Mouse (Mus musculus) olfactory bulb, adult 2 months (tissue): ENCODE data around the gene D11Wsu47e. TPM values are rescaled to one million over a fixed set of nuclear protein-coding genes. Genes with fewer than 3 reads are reported as not detected.
A peak's percentile ranks its signal among the peaks of the same experiment; 100 is the strongest.

Source experiments
- H3K27ac ChIP-seq: fragments of 200-500 bp; 2 replicates; pipeline ENCODE4 v1.5.1; 2012; ENCODE audit warnings: low read depth, low read length; ENCODE audit not compliant: insufficient read depth
- H3K4me1 ChIP-seq: fragments of 200-500 bp; 2 replicates; pipeline ENCODE4 v1.6.1; 2012; ENCODE audit warnings: low read length; ENCODE audit not compliant: control insufficient read depth, insufficient read depth
- H3K4me3 ChIP-seq: fragments of 200-500 bp; 2 replicates; pipeline ENCODE4 v1.5.1; 2012; ENCODE audit warnings: mild to moderate bottlenecking, low read depth, low read length, moderate library complexity; ENCODE audit not compliant: insufficient read depth
- CTCF ChIP-seq: fragments of 200-500 bp; IDR thresholded peaks from 2 replicates; pipeline ENCODE4 v1.5.1; 2012; ENCODE audit warnings: low read depth, mild to moderate bottlenecking, low read length, moderate library complexity; ENCODE audit not compliant: insufficient read depth
- POLR2A ChIP-seq: fragments of 200-500 bp; IDR thresholded peaks from 2 replicates; pipeline ENCODE4 v1.6.1; 2012; ENCODE audit warnings: mild to moderate bottlenecking, low read depth, low read length, moderate library complexity; ENCODE audit not compliant: insufficient read depth
- WGBS: fragments of 180-500 bp; shearing (Covaris S2); methylation state at CpG from one replicate; pipeline ENCODE4 v1.1.7; 2018; 5-methylcytosine and 5-hydroxymethylcytosine counted together
- polyA plus RNA-seq: library from polyadenylated mRNA; stranded (reverse); fragments of >200 nt; gene quantifications from 2 replicates; pipeline ENCODE4 v1.2.4, GENCODE M21; 2012; ENCODE audit warnings: low replicate concordance; ENCODE audit not compliant: missing spikeins, insufficient read depth, insufficient read length

The D11Wsu47e gene
- polyA plus RNA-seq, 1 experiment, result not detected

DNA sequence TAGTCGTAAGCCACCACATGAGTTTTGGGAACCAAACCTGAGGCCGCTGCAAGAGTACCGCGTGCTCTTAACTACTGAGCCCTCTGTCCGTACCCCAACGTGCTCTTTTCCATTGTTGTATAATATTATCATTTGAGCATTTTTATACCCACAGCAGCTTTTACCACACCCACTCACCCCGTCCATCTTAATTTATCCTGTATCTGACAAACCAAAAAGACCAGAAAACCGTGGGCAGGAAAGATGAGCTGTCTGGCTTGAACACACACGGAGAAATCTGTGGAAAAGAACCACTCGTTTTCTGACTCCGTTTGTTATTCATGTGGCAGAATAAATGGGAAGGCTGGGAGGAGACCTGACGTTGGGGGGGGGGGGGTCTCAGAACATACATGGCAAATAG is 6.3 kb downstream of the D11Wsu47e start:
- TF ChIP-seq CTCF (no peak), POLR2A (no peak)
- H3K4me3 ChIP-seq, result no peak overlapping the region
- H3K4me1 ChIP-seq, result peaks cover 5% of the 10 kb centered on the region; the same call in 1 of the 2 replicates
- WGBS, result 83% methylated on average over 12 of the region's 12 CpGs
- H3K27ac ChIP-seq, result no peak overlapping the region

DNA sequence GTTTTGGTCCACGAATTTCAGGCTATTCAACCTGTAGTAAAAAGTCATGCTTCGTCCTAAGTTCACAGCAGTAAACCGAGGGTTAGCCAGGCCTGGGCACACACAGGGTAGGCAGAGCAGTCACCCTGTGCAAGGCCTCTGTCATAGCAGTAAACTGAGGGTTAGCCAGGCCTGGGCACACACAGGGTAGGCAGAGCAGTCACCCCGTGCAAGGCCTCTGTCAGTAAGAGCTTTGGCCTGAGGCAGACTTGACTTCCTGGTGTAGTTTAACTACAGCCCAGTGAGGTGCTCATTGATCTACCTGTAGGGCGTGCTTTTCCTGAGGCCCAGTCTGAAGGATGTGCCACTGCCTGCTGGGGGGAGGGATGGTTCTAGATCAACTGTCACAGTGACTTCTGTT is 7.1 kb downstream of the D11Wsu47e start:
- peaks cover 5% of the 10 kb centered on the region; the same call in 1 of the 2 replicates for H3K4me1 ChIP-seq
- no peak overlapping the region for H3K27ac ChIP-seq
- 87% methylated on average over 5 of the region's 5 CpGs for WGBS
- H3K4me3 ChIP-seq, result no peak overlapping the region
- TF ChIP-seq CTCF (no peak), POLR2A (no peak)

DNA sequence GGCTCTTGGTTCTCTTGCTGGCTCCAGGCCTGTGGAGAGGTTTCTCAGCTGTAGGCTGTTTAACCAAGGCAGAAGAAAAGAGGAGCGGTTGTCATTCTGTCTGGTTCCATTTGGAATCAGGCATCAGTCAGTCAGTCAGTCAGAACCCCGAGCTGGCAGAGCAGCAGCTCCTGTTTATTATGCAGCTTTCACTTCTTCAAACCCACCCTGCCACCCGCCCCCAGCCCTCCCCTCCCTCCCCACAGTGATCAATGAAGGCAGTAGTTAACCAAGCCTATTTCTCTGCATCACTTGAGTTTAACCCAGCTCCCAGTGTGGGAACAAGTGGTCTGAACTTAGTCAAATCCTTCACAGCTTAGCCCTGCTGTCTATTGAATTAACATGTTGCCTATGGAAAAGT is 7.6 kb downstream of the D11Wsu47e start:
- H3K4me1 ChIP-seq, result peaks cover 5% of the 10 kb centered on the region; the same call in 1 of the 2 replicates
- no peak overlapping the region for H3K27ac ChIP-seq
- TF ChIP-seq CTCF (no peak), POLR2A (no peak)
- H3K4me3 ChIP-seq, result no peak overlapping the region
- 53% methylated on average over 3 of the region's 3 CpGs for WGBS

DNA sequence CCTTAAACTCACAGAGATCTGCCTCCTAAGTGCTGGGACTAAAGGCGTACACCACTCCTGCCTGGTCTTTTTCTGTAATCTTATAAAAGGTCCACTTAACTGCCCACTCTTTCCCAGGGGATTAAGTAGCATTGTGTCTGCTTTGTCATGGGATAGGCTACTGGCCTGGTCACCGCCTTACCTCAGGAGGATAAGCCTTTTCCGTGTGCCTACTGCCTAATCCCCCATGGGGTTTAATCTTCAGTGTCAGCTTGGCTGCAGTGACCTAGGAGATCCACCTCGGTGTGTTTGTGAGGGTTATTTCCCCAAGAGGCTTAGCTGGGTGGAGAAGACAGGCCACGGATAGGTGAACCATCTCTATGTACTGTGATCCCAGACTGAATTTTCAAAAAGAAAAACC is 13.4 kb downstream of the D11Wsu47e start:
- TF ChIP-seq POLR2A (no peak), CTCF (no peak)
- Histone ChIP-seq H3K4me3 (no peak overlapping the region), H3K4me1 (no peaks in the 10 kb centered on the region), H3K27ac (peak overlapping the region; percentile 6)
- 71% methylated on average over 5 of the region's 5 CpGs for WGBS

DNA sequence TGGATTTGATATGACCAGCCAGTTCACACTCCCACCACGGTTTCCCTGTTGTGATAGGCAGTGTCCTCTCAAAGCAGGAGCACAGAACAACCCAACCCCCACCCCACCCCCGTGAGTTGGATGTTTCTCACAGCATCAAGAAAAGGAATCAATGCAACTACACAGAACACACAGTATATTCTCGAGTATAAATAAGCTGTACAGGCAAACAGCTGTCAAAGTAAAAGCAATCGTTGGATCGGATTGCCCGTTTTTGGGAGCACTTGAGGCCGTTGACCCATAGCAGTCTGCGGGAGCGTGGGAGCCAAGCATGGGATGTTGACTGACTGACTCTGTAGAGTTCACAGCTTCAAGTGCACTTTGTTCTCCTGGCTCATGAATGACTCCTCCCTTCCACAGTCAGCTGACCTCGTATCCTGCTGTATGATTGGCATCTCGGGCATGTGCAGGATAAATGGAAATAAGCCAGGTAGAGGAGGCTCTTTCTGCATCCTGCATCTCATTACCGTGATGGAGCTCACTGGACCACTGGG is 13.9 kb downstream of the D11Wsu47e start:
- no peak overlapping the region for H3K27ac ChIP-seq
- TF ChIP-seq CTCF (no peak), POLR2A (no peak)
- no peaks in the 10 kb centered on the region for H3K4me1 ChIP-seq
- WGBS, result 78% methylated on average over 12 of the region's 12 CpGs
- no peak overlapping the region for H3K4me3 ChIP-seq

DNA sequence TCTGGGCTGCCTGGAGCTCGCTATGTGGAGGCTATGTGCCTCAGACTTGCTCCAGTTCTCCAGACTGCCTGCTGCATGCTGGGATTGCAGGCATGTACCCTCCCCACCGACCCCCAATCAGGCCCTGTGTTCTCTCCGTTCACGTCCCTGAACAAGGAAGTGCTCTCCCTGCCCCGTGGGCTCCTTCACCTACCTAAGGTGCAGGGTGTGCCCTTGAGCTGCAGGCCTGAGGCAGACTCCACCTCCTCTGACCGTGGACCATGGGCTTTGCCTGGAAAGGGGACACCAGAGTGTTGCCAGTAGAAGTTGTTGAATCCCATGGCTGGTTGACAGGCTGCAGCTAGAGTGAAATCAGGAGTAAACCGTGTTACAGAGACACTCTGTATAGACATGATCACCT is 15.4 kb downstream of the D11Wsu47e start:
- Histone ChIP-seq H3K27ac (no peak overlapping the region), H3K4me3 (no peak overlapping the region), H3K4me1 (no peaks in the 10 kb centered on the region)
- TF ChIP-seq POLR2A, result no peak
- no peak for TF ChIP-seq CTCF
- WGBS, result 85% methylated on average over 7 of the region's 7 CpGs

DNA sequence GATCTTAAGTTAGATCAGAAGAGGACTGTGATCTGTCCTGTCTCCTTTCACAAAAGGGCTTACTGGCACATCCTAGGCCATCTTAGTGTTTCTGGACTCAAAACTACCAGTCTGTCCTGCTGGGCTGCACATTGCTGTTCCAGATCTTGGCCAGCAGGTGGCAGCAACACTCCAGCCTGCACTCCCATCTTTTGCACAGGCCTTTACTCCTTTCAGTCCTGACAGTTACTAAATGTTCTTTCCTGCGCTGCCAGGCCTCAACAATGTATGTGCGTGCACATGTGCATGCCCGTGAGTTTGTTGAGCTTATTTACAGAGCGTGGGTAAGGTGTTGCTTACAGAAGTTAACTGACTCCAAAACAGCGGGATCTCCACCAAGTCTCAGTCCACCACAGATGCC is 19.5 kb downstream of the D11Wsu47e start:
- Histone ChIP-seq H3K27ac (no peak overlapping the region), H3K4me1 (no peaks in the 10 kb centered on the region), H3K4me3 (no peak overlapping the region)
- TF ChIP-seq CTCF, result peak; percentile 89
- TF ChIP-seq POLR2A, result no peak
- WGBS, result 23% methylated on average over 5 of the region's 5 CpGs

DNA sequence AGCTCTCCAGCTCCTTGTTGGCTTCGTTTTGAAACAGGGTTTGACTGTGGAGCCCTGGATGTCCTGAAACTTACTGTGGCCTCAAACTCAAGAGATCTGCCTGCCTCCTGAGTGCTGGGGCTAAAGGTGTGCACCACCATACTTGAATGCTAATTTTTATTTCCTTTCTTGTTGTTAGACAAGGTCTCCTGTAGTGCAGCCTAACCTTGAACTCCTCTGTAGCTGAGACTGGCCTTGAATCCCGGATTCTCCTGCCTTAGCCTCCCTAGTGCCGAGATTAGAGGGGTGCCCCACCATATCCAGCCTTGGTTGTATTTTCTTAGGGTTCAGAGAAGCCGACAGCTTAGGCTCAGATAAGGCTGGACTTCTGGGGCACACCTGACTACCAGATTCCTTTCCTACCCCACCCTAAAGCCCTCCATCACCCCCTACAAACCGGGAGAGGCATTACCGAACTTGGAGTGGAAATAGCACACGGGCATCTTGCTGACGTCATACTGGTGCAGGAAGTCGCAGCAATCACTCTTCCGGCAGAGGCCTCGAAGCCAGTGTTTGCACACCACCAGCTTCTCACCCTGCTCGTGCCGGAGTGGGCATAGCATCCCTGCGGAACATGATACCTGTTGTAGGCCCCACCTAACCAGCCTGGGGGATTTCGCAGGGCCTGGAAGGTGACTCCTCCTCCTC is 21.9 kb downstream of the D11Wsu47e start:
- Histone ChIP-seq H3K4me1 (peaks cover 10% of the 10 kb centered on the region; the same call in 1 of the 2 replicates), H3K4me3 (no peak overlapping the region), H3K27ac (no peak overlapping the region)
- 95% methylated on average over 15 of the region's 15 CpGs for WGBS
- TF ChIP-seq POLR2A (no peak), CTCF (no peak)

DNA sequence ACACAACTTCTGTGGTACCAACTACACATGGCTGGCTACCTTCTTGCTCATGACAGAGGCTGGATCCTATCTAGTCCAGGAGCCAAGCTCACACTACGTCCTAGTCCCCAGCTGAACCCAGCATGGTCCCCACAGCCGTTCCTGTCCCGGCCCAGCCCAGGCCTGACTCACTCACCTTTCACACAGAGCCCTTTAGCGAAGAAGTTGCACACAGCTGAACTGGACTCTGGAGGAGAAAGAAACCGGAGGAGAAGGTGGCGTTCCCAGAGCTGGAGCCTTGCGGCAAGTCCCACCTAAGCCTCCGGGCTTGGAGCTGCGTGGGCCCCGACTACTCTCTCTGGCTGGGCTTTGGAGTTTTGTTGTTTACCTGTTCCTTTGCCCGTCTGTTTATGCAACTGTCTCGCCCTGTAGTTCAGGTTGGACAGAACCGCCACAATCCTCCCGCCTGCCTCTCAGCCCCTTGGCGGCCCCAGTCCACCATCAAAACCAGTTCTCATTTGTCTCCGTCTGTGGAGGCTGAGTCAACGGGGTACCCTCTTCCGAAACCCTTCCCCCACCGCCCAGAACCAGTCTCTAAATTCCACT is 24.5 kb downstream of the D11Wsu47e start:
- TF ChIP-seq CTCF (no peak), POLR2A (no peak)
- no peak overlapping the region for H3K27ac ChIP-seq
- WGBS, result 91% methylated on average over 19 of the region's 19 CpGs
- no peak overlapping the region for H3K4me3 ChIP-seq
- peaks cover 10% of the 10 kb centered on the region; the same call in 1 of the 2 replicates for H3K4me1 ChIP-seq
